Mouse (Mus musculus) MEL (cell line): ENCODE results near the gene Spats1.

ENCODE experiments used
- BHLHE40 ChIP-seq: IDR thresholded peaks from 2 replicates; pipeline ENCODE4 v1.6.1; 2012; ENCODE audit warnings: low read depth, mild to moderate bottlenecking, inconsistent platforms, low read length, improper control_type of control experiment, borderline replicate concordance
- CTCF ChIP-seq, 3 experiments: IDR thresholded peaks in 2 of 3; conservative IDR thresholded peaks in 1 of 3; 2 replicates each; pipeline ENCODE4 v1.5.1; 2011 to 2012; ENCODE audit warnings: low read length in 3 of 3, low read depth in 2 of 3, mild to moderate bottlenecking in 2 of 3, improper control_type of control experiment in 1 of 3, inconsistent platforms in 1 of 3, mixed read lengths in 1 of 3, moderate library complexity in 1 of 3; ENCODE audit not compliant: control insufficient read depth in 1 of 3, insufficient read depth in 1 of 3, poor library complexity in 1 of 3, severe bottlenecking in 1 of 3
- E2F4 ChIP-seq: IDR thresholded peaks from 2 replicates; pipeline ENCODE4 v1.6.1; 2011; ENCODE audit warnings: low read depth, low read length, improper control_type of control experiment, borderline replicate concordance
- EP300 ChIP-seq, 2 experiments: IDR thresholded peaks; 2 replicates each; pipeline ENCODE4 v1.6.1; 2011; ENCODE audit warnings: improper control_type of control experiment in 2 of 2, low read length in 2 of 2, low read depth in 1 of 2, mild to moderate bottlenecking in 1 of 2
- ETS1 ChIP-seq: IDR thresholded peaks from 2 replicates; pipeline ENCODE4 v1.6.1; 2012; ENCODE audit warnings: low read depth, mild to moderate bottlenecking, inconsistent platforms, low read length, improper control_type of control experiment, moderate library complexity
- GATA1 ChIP-seq: IDR thresholded peaks from 2 replicates; pipeline ENCODE4 v1.6.1; 2011; ENCODE audit warnings: low read depth, low read length, improper control_type of control experiment
- MAFK ChIP-seq: IDR thresholded peaks from 2 replicates; pipeline ENCODE4 v1.6.1; 2011; ENCODE audit warnings: low read depth, mild to moderate bottlenecking, low read length, improper control_type of control experiment, borderline replicate concordance
- MEF2A ChIP-seq: IDR thresholded peaks from 2 replicates; pipeline ENCODE4 v1.6.1; 2014; ENCODE audit warnings: low read depth, mild to moderate bottlenecking, inconsistent platforms, low read length, improper control_type of control experiment; ENCODE audit not compliant: poor library complexity, insufficient replicate concordance, severe bottlenecking; ENCODE audit errors: extremely low read depth
- NRF1 ChIP-seq: IDR thresholded peaks from 2 replicates; pipeline ENCODE4 v1.6.1; 2014; ENCODE audit warnings: low read depth, mild to moderate bottlenecking, inconsistent platforms, low read length, improper control_type of control experiment, moderate library complexity; ENCODE audit not compliant: poor library complexity, insufficient read depth, severe bottlenecking
- POLR2A ChIP-seq, 2 experiments: IDR thresholded peaks; 2 replicates each; pipeline ENCODE4 v1.6.1; 2011 to 2012; ENCODE audit warnings: low read length in 2 of 2, mild to moderate bottlenecking in 2 of 2, control low read depth in 1 of 2, improper control_type of control experiment in 1 of 2, low read depth in 1 of 2, moderate library complexity in 1 of 2; ENCODE audit not compliant: control insufficient read depth in 1 of 2, insufficient read depth in 1 of 2, poor library complexity in 1 of 2
- POLR2AphosphoS5 ChIP-seq: IDR thresholded peaks from 2 replicates; pipeline ENCODE4 v1.6.1; 2012; ENCODE audit warnings: low read depth, borderline replicate concordance, mild to moderate bottlenecking, inconsistent platforms, low read length, moderate library complexity, mixed read lengths
- TCF12 ChIP-seq: IDR thresholded peaks from 2 replicates; pipeline ENCODE4 v1.6.1; 2014; ENCODE audit warnings: low read depth, mild to moderate bottlenecking, inconsistent platforms, low read length, improper control_type of control experiment, moderate library complexity
- USF1 ChIP-seq: IDR thresholded peaks from 2 replicates; pipeline ENCODE4 v1.6.1; 2014; ENCODE audit warnings: low read depth, mild to moderate bottlenecking, inconsistent platforms, low read length, improper control_type of control experiment, moderate library complexity
- ZMIZ1 ChIP-seq: IDR thresholded peaks from 2 replicates; pipeline ENCODE4 v1.6.1; 2012; ENCODE audit warnings: low read depth, mild to moderate bottlenecking, inconsistent platforms, low read length, improper control_type of control experiment, moderate library complexity

GRCm38 (mm10) chr17:45488321-45489254 is 13.4 kb upstream of the Spats1 start:
- no peak for TF ChIP-seq TCF12
- no peak for TF ChIP-seq POLR2AphosphoS5
- TF ChIP-seq USF1, result no peak
- TF ChIP-seq POLR2A (IDR thresholded peaks at IDR 0.05; ENCODE audit: control insufficient read depth in 1 of 2, insufficient read depth in 1 of 2, low read depth in 1 of 2, low read length in 2 of 2, poor library complexity in 1 of 2), result no peak
- no peak for TF ChIP-seq MEF2A
- no peak for TF ChIP-seq E2F4
- no peak for TF ChIP-seq CTCF (IDR thresholded peaks at IDR 0.05 in 2 of 3, conservative IDR thresholded peaks at IDR 0.05 in 1 of 3; ENCODE audit: control insufficient read depth in 1 of 3, insufficient read depth in 1 of 3, low read depth in 2 of 3, low read length in 3 of 3, poor library complexity in 1 of 3, severe bottlenecking in 1 of 3)
- TF ChIP-seq GATA1, result no peak
- no peak for TF ChIP-seq ZMIZ1
- no peak for TF ChIP-seq NRF1
- TF ChIP-seq EP300 (IDR thresholded peaks at IDR 0.05; ENCODE audit: low read depth in 1 of 2, low read length in 2 of 2), result no peak
- no peak for TF ChIP-seq MAFK
- TF ChIP-seq BHLHE40, result no peak
- no peak for TF ChIP-seq ETS1
